Mouse (Mus musculus): ENCODE measurements around the gene Zfp366.

DNA sequence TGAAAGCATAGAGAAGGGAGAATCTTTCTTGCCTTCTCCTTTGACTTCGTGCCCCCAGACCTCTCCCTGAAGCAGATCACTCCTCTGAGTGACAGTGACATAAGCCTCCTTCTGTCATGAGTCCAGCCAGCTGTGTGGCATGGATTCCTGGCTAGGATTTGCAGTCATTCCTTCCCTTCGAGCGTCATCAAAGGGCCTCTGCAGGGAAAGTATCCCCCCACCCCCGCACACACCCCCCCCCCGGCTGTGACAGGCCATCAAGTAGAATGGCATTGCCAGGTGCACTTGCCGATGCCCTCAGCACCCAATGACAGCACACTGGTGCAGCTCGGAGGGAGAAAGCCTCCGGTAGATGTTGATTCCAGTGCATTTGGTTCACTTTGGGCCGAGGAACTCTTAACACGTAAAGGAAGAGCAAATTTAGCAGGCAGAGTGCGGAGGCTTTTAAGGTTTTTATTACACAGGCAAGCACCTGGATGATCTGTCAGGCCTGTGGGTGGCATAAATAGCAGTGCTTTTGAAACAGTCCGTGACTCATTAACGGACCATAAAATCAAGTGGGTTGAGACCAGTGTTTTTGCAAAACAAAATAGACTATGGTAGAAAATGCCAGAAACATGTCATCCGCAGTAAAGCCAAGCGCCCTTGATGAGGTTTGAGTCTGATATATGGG lies 75.0 kb downstream of the Zfp366 start:
- no peak for TF ChIP-seq POLR2AphosphoS2 (IDR thresholded peaks at IDR 0.05; ENCODE audit: insufficient read length, low read depth)
- TF ChIP-seq POLR2A (IDR thresholded peaks at IDR 0.05; ENCODE audit: insufficient read length, low read depth) = no peak
- no peak for TF ChIP-seq USF1 (IDR thresholded peaks at IDR 0.05; ENCODE audit: low read depth)
- TF ChIP-seq MAX (IDR thresholded peaks at IDR 0.05; ENCODE audit: low read depth) = no peak
- peak; percentile 92 for TF ChIP-seq TCF3 (IDR thresholded peaks at IDR 0.05; ENCODE audit: insufficient read length, low read depth)
- peak; percentile 87 to 98 (median 98) for TF ChIP-seq MYOD1 (IDR thresholded peaks at IDR 0.05; ENCODE audit: control insufficient read depth in 1 of 3, insufficient read length in 2 of 3, low read depth in 2 of 3)
- TF ChIP-seq MYOG (IDR thresholded peaks at IDR 0.05; ENCODE audit: control insufficient read depth in 1 of 3, insufficient read depth in 1 of 3, insufficient read length in 2 of 3, low read depth in 2 of 3) = peak; percentile 64 to 91 (median 65)
- no peak for TF ChIP-seq REST (IDR thresholded peaks at IDR 0.05; ENCODE audit: insufficient read depth, insufficient read length)
- TF ChIP-seq TCF12 (IDR thresholded peaks at IDR 0.05; ENCODE audit: insufficient read depth, poor library complexity, severe bottlenecking) = peak; percentile 91
- TF ChIP-seq E2F4 (IDR thresholded peaks at IDR 0.05; ENCODE audit: insufficient read depth) = no peak
- TF ChIP-seq CEBPB (IDR thresholded peaks at IDR 0.05; ENCODE audit: insufficient read depth, poor library complexity, severe bottlenecking) = 0 out of 2 replicates have a peak, but pooled peaks have one; percentile 2
- no peak for TF ChIP-seq SRF (IDR thresholded peaks at IDR 0.05; ENCODE audit: control insufficient read depth, insufficient read length, low read depth)
